Mouse (Mus musculus) bone marrow, adult 2 months (tissue): ENCODE measurements around the gene Sf3b2.

Experiments
- CTCF ChIP-seq: fragments of 200-500 bp; IDR thresholded peaks from 2 replicates; pipeline ENCODE4 v1.5.1; 2011; ENCODE audit warnings: low read length, control low read depth; ENCODE audit not compliant: control insufficient read depth, insufficient read depth
- POLR2A ChIP-seq: fragments of 200-500 bp; IDR thresholded peaks from 2 replicates; pipeline ENCODE4 v1.6.1; 2011; ENCODE audit warnings: low read depth, mild to moderate bottlenecking, control low read depth, low read length, borderline replicate concordance; ENCODE audit not compliant: control insufficient read depth

DNA sequence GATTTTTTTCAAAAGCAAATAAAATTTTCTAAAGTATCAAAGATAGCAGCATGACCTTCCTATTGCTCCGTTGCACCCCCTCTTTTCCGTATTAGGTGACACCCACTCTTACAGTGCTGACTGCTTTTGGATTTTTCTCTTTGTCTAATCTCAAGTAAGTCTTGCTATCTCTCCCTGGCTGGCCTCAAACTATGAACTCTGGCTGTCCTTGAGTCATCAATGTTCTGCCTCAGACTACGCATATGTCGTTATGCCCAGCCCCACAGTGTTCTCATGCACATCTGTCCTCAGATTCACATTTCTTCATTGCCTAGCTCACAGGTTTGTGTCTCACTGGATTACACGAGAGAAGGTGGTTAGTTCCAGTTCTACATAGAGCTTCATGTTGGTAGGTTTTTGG, 25.9 kb downstream of the Sf3b2 start:
- no peak for TF ChIP-seq CTCF
- TF ChIP-seq POLR2A, result no peak
